Mouse (Mus musculus): ENCODE measurements around the gene Kank1. TPM values are rescaled to one million over a fixed set of nuclear protein-coding genes. Genes with fewer than 3 reads are reported as not detected.

Gene Kank1
- polyA plus RNA-seq, 1 experiment from 2014 or later, result 23.1 TPM

DNA sequence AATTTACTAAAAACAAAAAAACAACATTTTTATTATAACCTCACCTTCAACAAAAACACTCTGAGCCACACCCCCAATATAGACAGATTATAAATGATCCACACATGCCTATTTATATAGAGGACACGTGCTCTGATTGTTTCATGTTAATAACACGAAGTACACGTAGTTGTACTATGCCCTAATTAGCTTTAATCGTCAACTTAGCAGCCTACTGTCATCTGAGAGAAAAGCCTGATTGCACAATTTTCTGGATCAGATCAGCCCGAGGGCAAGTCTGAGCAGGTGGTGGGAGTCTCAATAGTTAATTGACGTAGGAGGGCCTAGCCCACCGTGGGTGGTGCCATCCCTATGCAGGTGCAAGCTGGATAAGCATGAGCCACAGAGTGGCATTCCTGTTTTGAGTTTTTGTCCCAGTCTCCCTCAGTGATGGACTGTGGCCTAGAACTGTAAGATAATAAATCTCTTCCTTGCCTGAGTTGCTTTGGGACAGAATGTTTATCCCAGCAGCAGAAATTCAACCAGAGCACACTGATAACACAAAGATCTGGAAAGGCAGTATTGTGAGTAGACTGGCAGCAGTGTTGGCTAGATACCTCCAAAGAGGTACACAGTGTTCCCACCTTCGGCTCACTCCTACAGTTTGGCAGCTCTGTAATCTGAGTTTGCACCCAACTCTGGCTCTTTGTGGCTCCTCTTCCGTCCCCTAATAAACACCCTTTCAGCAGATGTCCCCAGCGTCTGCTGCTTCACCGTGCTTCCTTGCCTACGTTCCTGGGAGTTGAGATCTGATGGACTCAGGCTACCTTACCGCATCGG, 63.3 kb downstream of the Kank1 start:
- WGBS, result 90% methylated on average over 14 of the region's 14 CpGs
- DNase-seq (ENCODE audit: low spot score), result no peak
- H3K9me3 ChIP-seq (replicated peaks), result no peaks in the 10 kb centered on the region

DNA sequence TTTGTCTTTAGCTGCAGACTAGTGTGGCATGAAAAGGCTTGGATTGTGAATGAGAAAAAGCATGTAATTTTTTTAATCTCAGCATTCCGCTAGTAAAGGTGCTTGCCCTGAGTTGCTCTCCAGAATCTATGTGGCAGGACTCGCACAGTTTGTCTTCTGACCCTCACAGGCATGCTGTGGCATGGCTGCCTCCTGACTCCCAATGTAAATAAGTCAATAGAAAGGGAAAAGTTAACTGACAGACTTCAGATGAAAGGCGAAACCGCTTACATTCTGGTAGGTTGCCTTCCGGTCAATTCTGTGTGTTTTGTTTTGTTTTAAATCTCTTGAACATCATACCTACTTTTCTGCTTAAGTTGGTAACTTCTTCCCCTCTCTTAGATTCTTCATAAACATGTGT, 64.4 kb downstream of the Kank1 start:
- no peak for DNase-seq (ENCODE audit: low spot score)
- Histone ChIP-seq H3K9me3 (replicated peaks) (no peaks in the 10 kb centered on the region), H3K27me3 (ENCODE audit: low read depth, poor library complexity, severe bottlenecking) (no peaks in the 10 kb centered on the region), H3K36me3 (no peaks in the 10 kb centered on the region), H3K27ac (replicated peaks) (no peak overlapping the region), H3K4me3 (no peak overlapping the region), H3K4me1 (no peaks in the 10 kb centered on the region)
- 83% methylated on average over 5 of the region's 5 CpGs for WGBS

More for the DNA sequence above, 63.3 kb downstream of the Kank1 start:
- H3K4me3 ChIP-seq, result no peak overlapping the region
- no peak overlapping the region for H3K27ac ChIP-seq (replicated peaks)
- no peaks in the 10 kb centered on the region for H3K36me3 ChIP-seq
- no peaks in the 10 kb centered on the region for H3K4me1 ChIP-seq
- H3K27me3 ChIP-seq (ENCODE audit: low read depth, poor library complexity, severe bottlenecking), result no peaks in the 10 kb centered on the region

DNA sequence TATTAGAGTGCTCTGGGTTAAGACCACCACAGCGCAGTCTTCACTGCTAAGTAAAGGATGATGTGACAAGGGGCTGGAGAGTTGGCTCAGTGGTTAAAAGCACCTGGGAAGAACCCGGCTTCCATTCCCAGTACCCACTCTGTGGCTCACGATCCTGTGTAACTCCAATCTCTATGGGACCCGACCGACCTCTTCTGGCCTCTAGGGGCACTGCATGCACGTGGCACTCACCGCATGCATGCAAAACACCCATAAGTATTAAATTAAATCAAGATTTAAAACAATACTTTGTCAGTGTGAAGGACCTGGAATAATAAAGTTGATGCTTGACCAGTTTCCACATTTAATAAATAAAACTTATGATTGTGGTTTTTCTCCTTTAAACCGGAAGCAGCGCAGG, 69.5 kb downstream of the Kank1 start:
- Histone ChIP-seq H3K27me3 (ENCODE audit: low read depth, poor library complexity, severe bottlenecking) (no peaks in the 10 kb centered on the region), H3K27ac (replicated peaks) (no peak overlapping the region), H3K4me3 (no peak overlapping the region), H3K9me3 (replicated peaks) (no peaks in the 10 kb centered on the region), H3K36me3 (no peaks in the 10 kb centered on the region), H3K4me1 (peaks cover 43% of the 10 kb centered on the region)
- DNase-seq (ENCODE audit: low spot score), result no peak
- WGBS, result 63% methylated on average over 9 of the region's 9 CpGs

DNA sequence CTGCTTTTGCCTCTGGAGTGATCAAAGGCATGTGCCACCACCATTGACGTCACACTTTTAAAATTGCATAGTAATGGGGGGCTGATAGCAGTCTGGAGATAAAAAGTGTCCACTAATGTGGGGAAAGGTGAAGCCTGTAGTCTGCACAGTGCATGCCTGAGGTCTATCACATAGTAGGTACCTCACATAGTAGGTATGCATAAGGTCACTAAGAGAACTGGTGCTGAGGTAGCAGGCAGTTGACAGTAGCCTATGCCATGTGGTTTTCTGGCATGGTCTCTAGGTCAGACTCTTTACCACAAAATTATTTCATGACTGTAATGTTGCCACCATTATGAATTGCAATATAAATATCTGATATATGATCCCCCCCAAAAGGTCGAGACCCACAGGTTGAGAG, 71.4 kb downstream of the Kank1 start:
- WGBS, result 46% methylated on average over 2 of the region's 2 CpGs
- Histone ChIP-seq H3K27me3 (ENCODE audit: low read depth, poor library complexity, severe bottlenecking) (no peaks in the 10 kb centered on the region), H3K27ac (replicated peaks) (no peak overlapping the region), H3K4me3 (no peak overlapping the region), H3K4me1 (peaks cover 61% of the 10 kb centered on the region), H3K9me3 (replicated peaks) (no peaks in the 10 kb centered on the region), H3K36me3 (no peaks in the 10 kb centered on the region)
- no peak for DNase-seq (ENCODE audit: low spot score)

DNA sequence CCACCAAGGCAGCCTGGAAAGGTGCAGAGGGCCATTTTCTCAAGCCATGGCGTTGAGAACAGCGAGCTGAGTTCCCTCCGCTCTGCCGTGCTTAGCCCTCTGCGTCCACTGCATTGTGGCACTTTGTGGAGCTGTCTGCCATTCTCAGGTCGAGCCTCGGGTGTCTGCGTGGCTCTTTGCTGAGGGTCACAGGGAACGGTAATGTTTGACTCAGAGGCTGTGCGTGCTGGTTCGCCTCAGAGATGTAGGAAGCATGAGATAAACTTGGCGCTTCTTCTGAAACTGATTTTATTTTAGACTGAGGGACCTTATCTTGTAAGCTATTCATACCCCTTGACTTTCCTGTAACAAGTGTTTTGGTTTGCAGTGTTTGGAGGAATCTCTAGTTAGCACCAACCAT, 72.0 kb downstream of the Kank1 start:
- H3K36me3 ChIP-seq, result no peaks in the 10 kb centered on the region
- peak overlapping the region; percentile 63 for H3K27ac ChIP-seq (replicated peaks)
- H3K4me3 ChIP-seq, result no peak overlapping the region
- peaks cover 62% of the 10 kb centered on the region for H3K4me1 ChIP-seq
- H3K27me3 ChIP-seq (ENCODE audit: low read depth, poor library complexity, severe bottlenecking), result no peaks in the 10 kb centered on the region
- H3K9me3 ChIP-seq (replicated peaks), result no peaks in the 10 kb centered on the region
- no peak for DNase-seq (ENCODE audit: low spot score)
- 37% methylated on average over 12 of the region's 12 CpGs for WGBS

GRCm38 (mm10) chr19:25310989-25311388, 74.2 kb downstream of the Kank1 start:
- Histone ChIP-seq H3K27ac (replicated peaks) (no peak overlapping the region), H3K4me3 (no peak overlapping the region), H3K4me1 (peaks cover 62% of the 10 kb centered on the region), H3K27me3 (ENCODE audit: low read depth, poor library complexity, severe bottlenecking) (no peaks in the 10 kb centered on the region), H3K9me3 (replicated peaks) (no peaks in the 10 kb centered on the region), H3K36me3 (no peaks in the 10 kb centered on the region)
- DNase-seq (ENCODE audit: low spot score), result no peak
- WGBS, result 78% methylated on average over 5 of the region's 5 CpGs

DNA sequence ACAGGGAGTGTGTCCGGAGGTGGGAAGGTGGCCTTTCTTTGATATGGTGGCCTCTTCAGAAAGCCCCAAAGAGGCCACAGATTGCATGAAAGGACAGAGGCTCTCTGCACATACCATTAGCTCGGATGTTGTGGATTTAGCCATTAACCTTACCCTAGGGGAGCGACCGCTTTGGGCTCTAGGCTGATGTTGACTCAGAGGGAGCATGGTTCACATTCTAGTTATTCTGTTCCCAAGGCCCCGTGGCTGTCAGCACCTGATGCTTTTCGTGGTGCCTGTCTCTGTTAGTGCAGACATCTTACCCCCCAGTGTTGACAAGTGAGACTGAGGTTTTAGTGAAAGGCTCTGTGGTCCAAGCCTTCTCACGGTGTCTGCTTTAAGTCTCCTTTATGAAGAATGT, 74.9 kb downstream of the Kank1 start:
- Histone ChIP-seq H3K27me3 (ENCODE audit: low read depth, poor library complexity, severe bottlenecking) (no peaks in the 10 kb centered on the region), H3K4me3 (no peak overlapping the region), H3K27ac (replicated peaks) (0 out of 2 replicates have a peak overlapping the region, but pooled peaks have one; percentile 17), H3K4me1 (peaks cover 62% of the 10 kb centered on the region), H3K36me3 (no peaks in the 10 kb centered on the region), H3K9me3 (replicated peaks) (no peaks in the 10 kb centered on the region)
- no peak for DNase-seq (ENCODE audit: low spot score)
- WGBS, result 42% methylated on average over 7 of the region's 7 CpGs

- DNase-seq (ENCODE audit: low spot score), result no peak
- 82% methylated on average over 14 of the region's 14 CpGs for WGBS
- no peaks in the 10 kb centered on the region for H3K27me3 ChIP-seq (ENCODE audit: low read depth, poor library complexity, severe bottlenecking)
- no peak overlapping the region for H3K4me3 ChIP-seq
- H3K4me1 ChIP-seq, result peaks cover 27% of the 10 kb centered on the region
- H3K9me3 ChIP-seq (replicated peaks), result no peaks in the 10 kb centered on the region
- no peak overlapping the region for H3K27ac ChIP-seq (replicated peaks)
- no peaks in the 10 kb centered on the region for H3K36me3 ChIP-seq
These were observed 78.7 kb downstream of the Kank1 start for GRCm38 (mm10) chr19:25315458-25315889.

DNA sequence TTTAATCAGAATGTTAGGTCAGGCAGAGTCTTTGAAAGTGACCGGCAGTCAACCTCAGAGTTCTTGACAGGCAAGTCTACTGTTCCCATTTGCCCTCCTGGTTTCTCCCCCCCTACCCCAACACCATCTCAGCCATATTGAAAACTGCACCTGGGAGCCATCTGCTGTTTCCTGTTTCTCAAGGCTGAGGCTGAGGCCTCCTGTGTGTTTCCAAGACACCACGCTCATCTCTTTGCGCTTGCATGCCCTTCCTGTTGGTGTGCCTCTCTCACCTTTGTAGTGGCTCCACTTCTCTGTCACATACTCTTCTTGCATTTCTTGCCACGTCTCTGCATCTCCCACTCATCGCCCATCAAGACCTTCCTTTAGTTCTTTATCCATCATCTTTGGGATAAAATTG, 79.2 kb downstream of the Kank1 start:
- Histone ChIP-seq H3K9me3 (replicated peaks) (no peaks in the 10 kb centered on the region), H3K4me3 (no peak overlapping the region), H3K4me1 (peaks cover 22% of the 10 kb centered on the region), H3K27me3 (ENCODE audit: low read depth, poor library complexity, severe bottlenecking) (no peaks in the 10 kb centered on the region), H3K27ac (replicated peaks) (no peak overlapping the region), H3K36me3 (no peaks in the 10 kb centered on the region)
- 84% methylated on average over 5 of the region's 5 CpGs for WGBS
- DNase-seq (ENCODE audit: low spot score), result no peak

- Histone ChIP-seq H3K27ac (replicated peaks) (no peak overlapping the region), H3K27me3 (ENCODE audit: low read depth, poor library complexity, severe bottlenecking) (no peaks in the 10 kb centered on the region), H3K4me1 (no peaks in the 10 kb centered on the region), H3K36me3 (no peaks in the 10 kb centered on the region), H3K9me3 (replicated peaks) (no peaks in the 10 kb centered on the region), H3K4me3 (no peak overlapping the region)
- no peak for DNase-seq (ENCODE audit: low spot score)
- WGBS, result 79% methylated on average over 7 of the region's 7 CpGs
These were observed 87.5 kb downstream of the Kank1 start for GRCm38 (mm10) chr19:25324265-25324664.

- no peak overlapping the region for H3K4me3 ChIP-seq
- no peak overlapping the region for H3K27ac ChIP-seq (replicated peaks)
- H3K36me3 ChIP-seq, result no peaks in the 10 kb centered on the region
- H3K27me3 ChIP-seq (ENCODE audit: low read depth, poor library complexity, severe bottlenecking), result no peaks in the 10 kb centered on the region
- no peaks in the 10 kb centered on the region for H3K9me3 ChIP-seq (replicated peaks)
- no peak for DNase-seq (ENCODE audit: low spot score)
- H3K4me1 ChIP-seq, result no peaks in the 10 kb centered on the region
- WGBS, result 89% methylated on average over 9 of the region's 9 CpGs
These were observed 88.6 kb downstream of the Kank1 start for GRCm38 (mm10) chr19:25325113-25326001.

- H3K4me3 ChIP-seq, result no peak overlapping the region
- no peak for DNase-seq (ENCODE audit: low spot score)
- H3K4me1 ChIP-seq, result no peaks in the 10 kb centered on the region
- no peak overlapping the region for H3K27ac ChIP-seq (replicated peaks)
- no peaks in the 10 kb centered on the region for H3K9me3 ChIP-seq (replicated peaks)
- no peaks in the 10 kb centered on the region for H3K27me3 ChIP-seq (ENCODE audit: low read depth, poor library complexity, severe bottlenecking)
- 89% methylated on average over 4 of the region's 4 CpGs for WGBS
- no peaks in the 10 kb centered on the region for H3K36me3 ChIP-seq
These were observed 89.2 kb downstream of the Kank1 start for GRCm38 (mm10) chr19:25326002-25326300.

DNA sequence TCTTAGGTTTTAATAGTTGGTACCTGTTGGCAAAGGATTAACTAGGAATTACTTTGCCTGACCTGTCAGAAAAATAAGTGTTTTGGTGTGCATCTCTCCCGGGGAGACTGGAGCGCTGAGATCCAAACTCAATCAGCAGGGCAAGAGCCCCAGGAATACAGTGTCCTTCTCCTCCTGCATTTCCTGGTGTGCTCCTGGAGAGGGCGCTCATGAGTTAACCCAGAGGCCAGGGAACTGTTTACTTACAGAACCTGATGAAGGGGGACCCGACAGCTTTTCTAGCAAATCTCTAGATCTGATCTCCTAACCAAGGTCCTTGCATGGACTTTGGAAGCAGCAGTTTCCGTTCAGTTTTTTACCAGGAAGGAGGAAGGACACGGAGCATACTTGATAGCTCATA, 90.9 kb downstream of the Kank1 start:
- Histone ChIP-seq H3K36me3 (no peaks in the 10 kb centered on the region), H3K27ac (replicated peaks) (no peak overlapping the region), H3K4me3 (no peak overlapping the region), H3K27me3 (ENCODE audit: low read depth, poor library complexity, severe bottlenecking) (no peaks in the 10 kb centered on the region), H3K9me3 (replicated peaks) (no peaks in the 10 kb centered on the region), H3K4me1 (no peaks in the 10 kb centered on the region)
- no peak for DNase-seq (ENCODE audit: low spot score)
- 76% methylated on average over 6 of the region's 6 CpGs for WGBS

Data from midbrain, embryonic 10.5 days (tissue).